ENCODE assay signal across 12 mouse cellular contexts in the genomic region with DNA sequence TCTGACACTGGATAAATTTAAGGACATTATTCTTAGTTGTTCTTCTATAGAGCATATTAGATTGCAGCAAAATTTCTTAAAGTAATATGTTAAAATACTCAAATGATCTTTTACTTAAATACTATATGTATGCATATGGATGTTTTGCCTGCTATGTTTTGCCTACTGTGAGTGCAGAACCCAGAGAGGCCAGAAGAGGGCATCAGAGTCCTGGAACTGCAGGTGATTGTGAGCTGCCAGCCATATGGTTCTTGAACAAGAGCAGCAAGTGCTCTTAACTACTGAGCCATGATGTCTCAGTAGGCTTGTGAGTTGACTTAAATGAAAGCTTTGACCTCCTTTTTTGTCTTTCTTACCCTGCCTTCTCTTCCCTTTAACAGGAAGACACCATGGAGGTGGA. TPM values are rescaled to one million over a fixed set of nuclear protein-coding genes. Genes with fewer than 3 reads are reported as not detected.
A peak's percentile ranks its signal among the peaks of the same experiment; 100 is the strongest.
DNase-seq lines count a peak whose midpoint lies in the region; ATAC-seq and TF ChIP-seq lines count a peak whose summit lies in the region.
"Had no signal": no experiment of that assay in that cellular context is flagged by ENCODE, and none has a peak within 500 bp of the region (broad histone marks: within the 10 kb centered on the region; RNA-seq: fewer than 3 reads in every experiment).

No protein-coding gene starts in this region.

- no peak for TF ChIP-seq POLR2A in thymus, adult 2 months (IDR thresholded peaks at IDR 0.05; ENCODE audit: control insufficient read depth, extremely low read depth, insufficient read depth, low read length, poor library complexity)

- DNase-seq in hindbrain, postnatal 0 days (ENCODE audit: low spot score), result peak; percentile 24
- DNase-seq in thymus, adult 2 months, result peak; percentile 40
- DNase-seq in thymus, adult 18-20 months, result no peak
- no peak for DNase-seq in c-Kit-positive CD71-positive TER-119-positive erythroid progenitor cells, embryonic 14.5 days (ENCODE audit: low spot score)
- DNase-seq in layer of hippocampus, postnatal 36 days, result no peak
- DNase-seq in frontal cortex, postnatal 14 days (ENCODE audit: low spot score in 2 of 2), result no peak
- DNase-seq: kidney, adult 9 months; midbrain, embryonic 14.5 days had no signal

- H3K4me1 ChIP-seq in hindbrain, postnatal 0 days (ENCODE audit: insufficient read depth, low read length), result no peaks in the 10 kb centered on the region
- H3K4me1 ChIP-seq in hindbrain, embryonic 16.5 days (ENCODE audit: control insufficient read depth, insufficient read depth, low read depth, low read length), result no peaks in the 10 kb centered on the region
- no peaks in the 10 kb centered on the region for H3K4me1 ChIP-seq in thymus, adult 2 months (replicated peaks; ENCODE audit: control insufficient read depth, insufficient read depth, low read length)
- H3K4me1 ChIP-seq: forebrain, embryonic 12.5 days; limb, embryonic 12.5 days had no signal

- H3K4me3 ChIP-seq in hindbrain, postnatal 0 days (ENCODE audit: low read length), result no peak overlapping the region
- no peak overlapping the region for H3K4me3 ChIP-seq in hindbrain, embryonic 16.5 days (ENCODE audit: low read length)
- H3K4me3 ChIP-seq in thymus, adult 2 months (ENCODE audit: control insufficient read depth, insufficient read depth, low read length), result no peak overlapping the region
- H3K4me3 ChIP-seq: forebrain, embryonic 12.5 days; limb, embryonic 12.5 days had no signal

- no peak for ATAC-seq in hindbrain, postnatal 0 days
- no peak for ATAC-seq in hindbrain, embryonic 16.5 days
- peak; percentile 45; the same call in 1 of the 2 replicates for ATAC-seq in granulocyte monocyte progenitor cell, adult 5-6 weeks (replicated peaks; ENCODE audit: poor library complexity, severe bottlenecking)

- TF ChIP-seq CTCF in hindbrain, postnatal 0 days (IDR thresholded peaks at IDR 0.05; ENCODE audit: low read depth), result peak; percentile 55
- no peak for TF ChIP-seq CTCF in thymus, adult 2 months (IDR thresholded peaks at IDR 0.05; ENCODE audit: borderline replicate concordance, control insufficient read depth, extremely low read depth, insufficient read depth, low read length, poor library complexity)

- no peaks in the 10 kb centered on the region for H3K27me3 ChIP-seq in hindbrain, postnatal 0 days (ENCODE audit: insufficient read depth, low read length)
- no peaks in the 10 kb centered on the region for H3K27me3 ChIP-seq in hindbrain, embryonic 16.5 days (replicated peaks; ENCODE audit: control insufficient read depth, insufficient read depth, low read length)
- H3K27me3 ChIP-seq in thymus, adult 2 months (ENCODE audit: control insufficient read depth, insufficient read depth, low read length), result no peaks in the 10 kb centered on the region
- H3K27me3 ChIP-seq: forebrain, embryonic 12.5 days; limb, embryonic 12.5 days had no signal

- no peaks in the 10 kb centered on the region for H3K9me3 ChIP-seq in hindbrain, postnatal 0 days (ENCODE audit: low read length)
- no peaks in the 10 kb centered on the region for H3K9me3 ChIP-seq in hindbrain, embryonic 16.5 days (ENCODE audit: control insufficient read depth, low read length)
- H3K9me3 ChIP-seq: forebrain, embryonic 12.5 days; limb, embryonic 12.5 days had no signal

- H3K4me2 ChIP-seq in hindbrain, postnatal 0 days (ENCODE audit: low read depth, low read length), result no peak overlapping the region
- H3K4me2 ChIP-seq in hindbrain, embryonic 16.5 days (ENCODE audit: low read length), result no peak overlapping the region
- H3K4me2 ChIP-seq: forebrain, embryonic 12.5 days; limb, embryonic 12.5 days had no signal

- H3K36me3 ChIP-seq in hindbrain, postnatal 0 days (ENCODE audit: insufficient read depth, low read length), result peaks cover 17% of the 10 kb centered on the region
- peaks cover 28% of the 10 kb centered on the region for H3K36me3 ChIP-seq in hindbrain, embryonic 16.5 days (ENCODE audit: control insufficient read depth, insufficient read depth, low read length)
- H3K36me3 ChIP-seq in thymus, adult 2 months (ENCODE audit: control insufficient read depth, insufficient read depth, low read length), result peaks cover 56% of the 10 kb centered on the region

- H3K9ac ChIP-seq in hindbrain, postnatal 0 days (replicated peaks; ENCODE audit: low read length), result no peak overlapping the region
- no peak overlapping the region for H3K9ac ChIP-seq in hindbrain, embryonic 16.5 days (ENCODE audit: low read depth, low read length)
- H3K9ac ChIP-seq: forebrain, embryonic 12.5 days; limb, embryonic 12.5 days had no signal

- H3K27ac ChIP-seq in hindbrain, postnatal 0 days, result no peak overlapping the region
- no peak overlapping the region for H3K27ac ChIP-seq in hindbrain, embryonic 16.5 days (ENCODE audit: low read depth, low read length)
- H3K27ac ChIP-seq in thymus, adult 2 months (ENCODE audit: control insufficient read depth, insufficient read depth, low read length), result no peak overlapping the region
- H3K27ac ChIP-seq: forebrain, embryonic 12.5 days; limb, embryonic 12.5 days had no signal

RNA-seq across cellular contexts. Expression of a gene that starts 43.2 kb away (rescaled TPM):
- 2.4 and 5.6 TPM in 2 replicates for total RNA-seq in hindbrain, postnatal 0 days (2014; rRNA removed)
- 3.0 and 4.3 TPM in 2 replicates for polyA plus RNA-seq in hindbrain, postnatal 0 days (2015; fragmentation: Nextera tagmentation; extraction: Ambion mirVana)
- polyA plus RNA-seq in hindbrain, embryonic 16.5 days (2015; fragmentation: Nextera tagmentation; extraction: Ambion mirVana), result 4.8 and 5.2 TPM in 2 replicates
- 38.2 and 47.2 TPM in 2 replicates for polyA plus RNA-seq in thymus, adult 2 months (2012; rRNA removed)
- 35.6 and 40.0 TPM in 2 replicates for total RNA-seq in granulocyte monocyte progenitor cell, adult 5-6 weeks (2014; fragmentation: Nextera tagmentation)
- total RNA-seq in granulocyte monocyte progenitor cell, adult 5-6 weeks (2017), result 33.5 and 33.6 TPM in 2 replicates
- total RNA-seq in layer of hippocampus, postnatal 36 days (2021), result 1 to 10 TPM; 5.9 to 7.1 TPM

Comparison
In these comparisons a context has a peak if more than half of its experiments do, and no peak if none do; other contexts are left out.
1. DNase-seq: peak in hindbrain, postnatal 0 days (single experiment) and thymus, adult 2 months (single experiment); none in thymus, adult 18-20 months (0 of 2), c-Kit-positive CD71-positive TER-119-positive erythroid progenitor cells, embryonic 14.5 days (single experiment), layer of hippocampus, postnatal 36 days (0 of 2) and frontal cortex, postnatal 14 days (0 of 2).